Mouse (Mus musculus) frontal cortex, postnatal 36 days (tissue): ENCODE data around the gene Wbp1l.

Experiments used
- DNase-seq, 2 experiments: peaks; one replicate each; pipeline ENCODE4 v3.0.0; 2022; ENCODE audit warnings: low spot score in 2 of 2

The Wbp1l gene

DNA sequence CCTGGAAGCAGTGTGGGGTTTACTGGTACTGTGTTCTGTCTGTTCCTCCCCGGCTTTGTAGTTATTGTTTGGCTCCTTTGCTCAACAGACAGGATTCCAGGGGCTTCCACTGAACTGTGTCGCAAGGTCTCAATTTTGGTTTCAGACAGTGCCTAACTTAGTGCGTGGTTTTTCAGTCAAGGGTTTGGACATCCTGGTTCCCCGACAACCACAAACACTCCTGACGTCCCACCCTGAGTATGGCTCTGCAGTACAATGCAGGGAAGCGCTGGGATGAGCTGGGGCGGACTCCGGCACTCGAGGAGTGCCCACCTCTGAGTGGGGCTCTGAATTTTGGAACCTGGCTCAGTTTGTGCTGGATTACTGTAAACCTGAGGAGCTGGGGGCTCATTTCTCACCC, 30.9 kb downstream of the Wbp1l start:
- DNase-seq, result no peak

DNA sequence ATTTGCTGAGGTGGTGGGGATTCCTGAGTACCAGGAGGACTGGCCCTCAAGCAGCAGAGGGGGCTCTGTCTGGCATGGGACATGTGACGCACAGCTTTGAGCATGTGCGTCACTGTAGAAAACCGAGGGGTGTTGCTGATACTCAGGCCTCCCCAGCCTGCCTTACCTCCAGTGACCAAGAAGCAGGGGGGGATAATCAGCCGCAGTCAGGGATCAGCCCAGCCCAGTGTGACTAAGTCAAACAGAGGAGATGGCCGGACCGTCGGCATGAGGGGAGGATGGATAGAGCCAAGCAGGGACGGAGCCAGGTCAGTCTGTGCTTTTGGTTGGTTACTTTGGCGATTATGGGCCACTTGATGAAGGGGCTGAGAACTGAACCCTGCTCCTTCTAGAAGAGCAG, 32.8 kb downstream of the Wbp1l start:
- DNase-seq, result no peak

DNA sequence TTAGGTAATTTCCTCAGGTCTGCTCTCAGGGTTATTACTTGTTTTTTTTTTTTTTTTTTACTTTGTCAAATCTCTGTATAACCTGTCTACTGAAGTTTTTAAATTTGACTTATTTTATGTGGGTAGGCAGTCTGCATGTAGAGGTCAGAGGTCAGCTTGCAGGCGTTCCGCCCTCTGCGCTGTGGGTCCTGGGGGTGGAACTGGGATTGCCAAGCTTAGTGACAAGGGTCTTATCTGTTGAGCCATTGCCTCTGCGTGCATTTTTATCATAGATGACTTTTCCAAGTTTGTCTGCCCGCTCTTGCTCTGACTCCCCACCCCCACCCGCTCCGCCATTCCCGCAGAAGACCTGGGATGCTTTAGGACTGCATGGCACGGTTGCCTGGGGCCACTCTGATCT, 36.9 kb downstream of the Wbp1l start:
- DNase-seq, result no peak

DNA sequence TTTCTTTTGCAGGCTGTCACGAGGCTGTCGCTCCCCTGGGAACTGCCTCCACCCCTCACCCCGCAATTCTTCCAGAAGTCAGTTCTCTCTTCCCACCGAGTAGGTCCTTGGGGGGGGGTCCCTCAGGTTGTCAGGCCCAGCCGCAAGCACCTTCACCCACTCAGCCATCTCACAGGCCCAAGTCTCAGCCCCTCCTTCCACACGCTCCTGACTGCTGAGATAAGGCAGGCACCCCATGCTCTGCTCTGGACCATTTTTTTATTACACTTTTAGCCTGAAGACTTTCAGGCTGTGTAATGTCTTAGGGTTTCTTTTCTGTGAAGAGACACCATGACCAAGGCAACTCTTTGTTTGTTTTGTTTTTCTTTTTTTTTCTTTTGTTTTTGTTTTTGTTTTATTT, 38.7 kb downstream of the Wbp1l start:
- no peak for DNase-seq

DNA sequence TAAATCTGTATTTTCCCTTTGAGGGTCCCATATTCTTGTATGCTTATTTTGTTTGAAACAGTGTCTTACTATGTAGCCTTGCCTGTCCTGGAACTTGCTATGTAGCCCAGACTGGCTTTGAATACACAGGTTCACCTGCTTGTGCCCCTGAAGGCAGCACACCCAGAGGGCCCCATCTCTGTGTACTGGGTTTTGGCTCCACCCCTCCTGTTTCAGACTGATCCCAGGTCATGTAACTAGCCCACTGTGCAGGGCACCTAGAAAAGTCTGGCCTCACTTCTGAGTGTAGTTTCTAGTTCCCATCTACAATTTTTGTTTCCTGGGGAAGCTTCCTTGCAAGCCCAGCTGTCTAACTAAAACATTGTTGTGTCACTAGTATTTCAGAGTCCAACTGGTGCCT, 40.2 kb downstream of the Wbp1l start:
- no peak for DNase-seq

DNA sequence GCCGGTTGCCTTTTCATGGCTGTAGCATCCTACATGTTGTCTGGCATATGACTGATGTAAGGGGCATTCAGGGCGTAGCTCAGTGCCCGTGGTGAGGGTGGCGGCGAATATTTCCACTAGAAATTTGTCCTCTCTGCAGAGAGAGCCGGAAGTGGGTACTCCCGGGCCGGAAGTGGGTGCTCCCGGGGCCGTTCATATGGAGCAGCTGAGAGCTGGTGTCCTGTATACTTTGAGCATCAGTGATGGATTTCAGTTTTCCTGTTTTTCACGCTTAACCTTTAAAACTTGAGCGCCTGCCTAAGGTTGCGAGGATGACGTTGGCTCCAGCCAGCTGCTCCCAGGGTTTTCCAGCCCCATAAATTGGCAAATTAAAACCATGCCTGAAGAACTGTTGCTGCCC, 40.6 kb downstream of the Wbp1l start:
- DNase-seq, result no peak

DNA sequence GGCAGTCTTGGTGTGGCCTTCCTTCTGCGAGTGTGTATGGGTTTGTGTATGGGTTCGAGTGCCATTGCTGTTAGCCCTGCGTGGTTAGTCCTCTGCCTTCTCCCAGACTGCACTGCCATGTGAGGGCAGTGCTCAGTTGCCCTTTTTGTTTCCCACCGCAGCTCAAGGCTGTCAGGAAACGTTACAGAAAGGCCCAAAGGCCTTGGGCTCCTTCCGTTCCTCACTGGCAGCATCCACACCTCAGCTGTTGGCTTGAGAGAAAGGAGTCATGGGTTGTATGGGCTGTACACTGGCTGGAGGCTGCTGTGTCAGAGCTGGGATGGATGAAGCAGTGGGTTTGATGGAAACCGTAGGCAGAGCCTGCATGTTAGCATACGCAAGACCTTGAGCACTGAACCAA, 41.9 kb downstream of the Wbp1l start:
- DNase-seq, result no peak

DNA sequence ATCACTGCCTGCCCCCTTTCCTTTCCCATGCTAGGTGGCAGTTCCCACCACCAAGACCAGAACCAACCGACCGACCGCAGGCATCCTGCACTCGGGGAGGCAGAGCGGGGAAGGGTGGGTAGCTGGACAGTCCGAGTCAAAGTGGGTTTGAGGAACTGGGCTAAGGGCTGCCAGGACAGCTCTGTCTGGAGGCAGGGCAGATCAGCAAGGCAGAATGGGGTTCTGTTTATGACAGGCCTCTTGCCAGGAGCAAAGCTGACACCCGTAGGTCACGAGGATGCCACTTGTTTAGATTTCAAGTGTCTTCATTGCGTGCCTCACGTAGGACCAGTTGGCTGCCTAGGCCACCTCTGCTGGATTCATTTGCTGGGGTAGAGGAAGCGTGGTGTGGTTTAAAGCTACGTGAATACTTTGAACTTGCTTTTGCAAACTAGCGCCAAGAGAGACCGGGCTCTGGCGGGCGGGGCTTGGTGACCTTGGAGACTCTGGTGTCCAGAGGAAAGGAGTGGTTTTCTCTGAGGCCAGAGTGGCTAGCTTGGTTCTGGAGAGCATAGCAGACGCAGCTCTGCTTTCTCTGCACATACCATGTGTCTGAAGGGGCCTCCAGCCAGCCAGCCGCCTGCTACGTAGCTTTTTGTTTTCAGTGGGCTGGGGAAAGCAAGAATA, 42.7 kb downstream of the Wbp1l start:
- DNase-seq, result no peak

DNA sequence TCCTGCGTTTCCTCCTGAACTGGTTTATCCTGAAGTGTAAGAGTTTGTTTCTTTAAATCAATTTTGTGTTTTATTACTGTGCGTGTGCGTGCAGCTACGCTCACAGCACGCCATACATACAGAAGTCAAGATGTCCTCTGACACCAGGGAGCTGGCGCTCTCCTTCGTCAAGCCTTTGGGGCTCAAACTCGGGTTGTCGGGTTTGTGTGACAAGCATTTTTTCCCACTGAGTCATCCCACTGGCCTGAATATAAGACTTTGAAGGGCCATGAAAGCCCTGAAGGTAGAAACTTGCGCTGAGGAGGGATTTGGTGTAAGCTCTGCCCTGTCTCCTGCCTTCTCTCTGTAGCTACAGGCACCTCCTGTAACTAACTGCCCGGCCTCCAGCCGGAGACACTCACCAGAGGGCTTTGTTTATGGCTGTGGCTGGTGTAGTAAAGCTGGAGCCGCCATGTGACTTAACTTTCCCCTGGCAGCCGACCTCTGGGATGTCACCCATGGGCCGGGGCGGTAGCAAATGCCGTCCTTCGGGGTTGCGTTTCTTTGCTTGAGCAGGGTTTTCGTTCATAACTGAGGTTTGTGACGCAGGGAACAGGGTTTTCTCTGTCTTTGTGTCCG, 43.4 kb downstream of the Wbp1l start:
- no peak for DNase-seq

DNA sequence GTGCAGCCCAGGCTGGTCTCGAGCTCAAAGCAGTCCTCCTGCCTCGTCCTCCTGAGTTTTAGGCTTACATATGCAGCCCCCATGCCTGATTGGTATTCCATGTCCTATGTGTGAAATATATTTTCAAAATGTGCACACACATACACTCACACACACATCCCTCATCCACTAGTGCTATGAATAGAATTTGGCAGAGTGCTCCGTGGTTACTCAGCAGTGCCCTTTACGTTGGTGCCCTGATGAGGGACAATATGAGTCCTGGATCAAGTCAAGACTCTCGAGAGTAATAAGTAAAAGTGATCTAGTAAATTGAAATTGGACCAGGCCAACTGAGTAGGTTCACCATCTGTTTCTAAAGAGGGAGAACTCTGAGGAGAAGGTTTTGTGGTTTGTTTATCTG, 44.4 kb downstream of the Wbp1l start:
- DNase-seq, result no peak

DNA sequence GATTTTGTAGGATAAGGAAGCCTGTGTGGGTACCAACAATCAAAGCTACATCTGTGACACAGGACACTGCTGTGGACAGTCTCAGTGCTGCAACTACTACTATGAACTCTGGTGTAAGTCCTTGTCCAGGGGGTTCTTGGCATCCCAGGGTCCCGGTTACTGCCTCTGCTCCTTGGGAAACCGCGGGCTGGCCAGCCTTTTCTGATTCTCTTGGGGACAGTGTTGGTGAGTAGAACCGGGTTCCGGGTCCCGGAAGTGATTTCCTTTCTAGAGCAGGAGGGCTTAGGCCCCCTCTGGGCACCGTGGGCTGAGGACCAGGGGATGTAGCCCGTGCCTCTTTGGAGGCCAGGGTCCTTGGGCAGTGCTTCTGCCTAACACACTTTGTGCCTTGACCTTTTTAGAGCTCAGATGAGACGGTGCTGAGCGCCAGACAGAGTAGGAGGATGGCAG, 45.5 kb downstream of the Wbp1l start:
- no peak for DNase-seq

DNA sequence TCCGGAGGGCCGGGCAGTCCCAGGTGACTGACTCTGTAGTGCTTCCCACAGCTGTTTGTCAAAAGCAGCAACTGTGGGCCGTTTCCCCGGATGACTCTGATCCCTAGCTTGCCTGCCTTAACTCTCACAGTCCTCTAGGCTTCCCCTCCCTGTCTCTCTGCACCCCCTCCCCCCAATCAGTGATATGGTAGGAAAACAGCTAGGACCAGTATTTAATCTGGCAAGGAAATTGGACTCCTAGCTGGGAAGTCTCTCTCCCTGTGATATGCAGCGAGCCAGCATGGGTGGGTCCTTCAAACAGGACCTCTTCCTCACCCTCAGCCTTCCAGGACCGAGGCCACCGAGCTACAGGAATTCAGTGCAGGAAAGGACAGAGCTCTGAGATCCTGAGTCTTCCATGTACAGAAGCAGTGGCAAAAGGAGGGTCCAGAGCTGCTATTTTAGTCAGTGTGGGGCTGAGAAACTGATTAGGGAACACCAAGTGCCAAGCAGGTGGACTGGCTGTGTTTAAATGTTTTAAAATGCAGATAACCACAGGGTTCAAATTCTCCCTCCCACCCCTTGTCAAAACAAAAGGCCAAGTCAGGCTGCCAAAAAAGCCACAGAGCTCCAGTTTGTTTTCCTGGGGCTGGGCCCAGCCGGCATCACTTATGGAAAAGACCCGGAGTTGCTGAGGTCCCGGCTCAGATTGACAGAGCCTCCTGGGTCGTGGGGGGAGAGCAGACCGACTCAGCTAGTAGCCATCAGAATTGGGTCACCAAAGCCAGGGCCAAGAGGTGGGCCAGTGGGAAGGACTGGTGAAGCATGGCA, 46.1 kb downstream of the Wbp1l start:
- DNase-seq, result no peak

DNA sequence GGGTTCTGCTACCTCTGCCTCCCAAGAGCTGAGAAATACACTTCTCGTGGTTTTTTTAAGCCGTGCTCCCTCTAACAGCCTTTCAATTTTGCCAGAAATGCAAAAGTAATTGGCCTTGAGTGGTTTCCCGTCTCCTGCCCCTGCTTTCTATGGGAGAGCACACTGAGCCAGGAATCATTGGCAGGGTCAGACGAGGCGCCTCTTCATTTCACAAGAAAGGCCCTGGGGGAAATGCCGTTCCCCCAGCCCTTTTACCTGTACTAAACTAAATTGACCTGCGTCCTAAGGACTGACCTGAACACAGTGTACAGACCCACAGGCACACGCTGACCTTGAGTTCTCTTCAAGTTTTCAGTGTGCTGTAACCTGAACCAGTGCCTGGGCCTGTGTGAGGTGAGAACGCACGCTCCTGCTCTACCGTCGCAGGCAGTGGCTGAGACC, 47.2 kb downstream of the Wbp1l start:
- no peak for DNase-seq

DNA sequence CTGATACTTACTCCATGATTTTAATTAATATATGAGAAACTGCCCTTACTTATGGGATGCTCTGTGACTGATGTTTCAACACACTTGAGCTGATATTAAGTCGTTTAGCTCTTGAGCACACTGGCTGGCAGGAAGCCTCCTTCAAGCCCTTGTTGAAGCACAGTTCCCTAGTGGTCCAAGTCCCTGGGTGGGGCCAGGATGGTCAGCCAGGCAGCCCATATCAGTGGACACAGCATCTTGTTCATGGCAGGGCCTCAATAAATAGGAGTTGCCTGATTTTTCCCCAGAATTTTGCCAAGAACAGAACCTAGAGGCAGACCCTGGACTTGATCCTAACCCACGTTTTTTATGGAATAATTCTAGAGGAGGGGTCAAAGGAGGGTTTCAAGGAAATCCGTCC, 48.4 kb downstream of the Wbp1l start:
- no peak for DNase-seq

DNA sequence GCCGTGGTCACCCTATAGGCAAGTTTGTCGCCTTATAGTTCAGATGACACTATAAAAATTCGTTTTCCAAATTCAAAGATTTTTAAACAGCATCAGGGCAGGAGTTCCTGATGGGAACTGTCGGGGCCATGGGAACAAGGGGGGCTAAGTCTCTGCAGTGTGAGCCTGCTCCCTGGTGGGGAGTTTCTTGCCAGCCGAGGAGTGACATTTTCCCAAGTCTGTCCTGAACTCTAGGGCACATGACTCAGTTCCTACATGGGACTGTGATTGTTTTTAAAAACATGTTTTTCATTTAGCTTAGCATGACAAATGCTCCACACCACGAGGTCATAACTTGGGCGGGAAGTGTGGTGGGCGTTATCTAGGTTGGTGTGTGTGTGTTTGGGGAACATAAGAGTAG, 49.0 kb downstream of the Wbp1l start:
- no peak for DNase-seq

DNA sequence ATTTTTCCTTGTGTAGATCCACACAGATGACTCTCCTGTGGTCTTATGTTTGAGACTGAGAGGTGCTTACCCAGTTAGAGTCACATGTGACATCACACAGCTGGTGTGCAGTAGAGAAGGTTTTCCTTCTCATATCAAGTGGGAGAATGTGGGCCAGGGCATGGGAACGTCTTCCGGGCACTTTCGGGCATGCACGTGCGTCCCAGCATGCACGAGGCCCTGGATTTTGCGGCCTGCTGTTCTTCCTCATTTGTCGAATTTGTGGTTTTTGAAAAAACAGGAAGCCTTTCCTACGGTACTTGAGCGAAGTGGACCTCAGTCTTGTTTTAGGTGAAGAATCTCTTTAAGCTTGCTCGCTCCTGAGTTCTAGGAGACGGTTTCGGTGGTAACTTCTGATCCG, 49.7 kb downstream of the Wbp1l start:
- no peak for DNase-seq

DNA sequence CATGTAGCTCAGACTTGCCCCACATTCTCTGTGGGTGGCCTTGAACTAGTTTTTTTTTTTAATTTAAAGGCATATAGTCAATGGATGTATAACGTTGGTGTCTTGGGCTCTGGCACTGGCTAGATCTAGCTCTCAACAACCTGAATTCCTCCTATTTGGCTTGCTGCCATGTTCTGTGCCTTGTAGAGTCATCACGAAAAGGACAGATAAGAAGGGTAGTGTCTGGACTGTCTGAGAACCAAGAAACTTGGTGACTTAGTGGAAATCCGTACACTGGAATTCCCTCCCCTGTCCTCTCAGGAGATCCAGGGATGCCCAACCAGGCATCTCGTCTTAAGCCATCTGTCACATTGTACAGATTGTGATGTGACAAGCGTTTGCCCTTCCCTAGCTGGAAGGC, 54.3 kb downstream of the Wbp1l start:
- DNase-seq, result no peak

DNA sequence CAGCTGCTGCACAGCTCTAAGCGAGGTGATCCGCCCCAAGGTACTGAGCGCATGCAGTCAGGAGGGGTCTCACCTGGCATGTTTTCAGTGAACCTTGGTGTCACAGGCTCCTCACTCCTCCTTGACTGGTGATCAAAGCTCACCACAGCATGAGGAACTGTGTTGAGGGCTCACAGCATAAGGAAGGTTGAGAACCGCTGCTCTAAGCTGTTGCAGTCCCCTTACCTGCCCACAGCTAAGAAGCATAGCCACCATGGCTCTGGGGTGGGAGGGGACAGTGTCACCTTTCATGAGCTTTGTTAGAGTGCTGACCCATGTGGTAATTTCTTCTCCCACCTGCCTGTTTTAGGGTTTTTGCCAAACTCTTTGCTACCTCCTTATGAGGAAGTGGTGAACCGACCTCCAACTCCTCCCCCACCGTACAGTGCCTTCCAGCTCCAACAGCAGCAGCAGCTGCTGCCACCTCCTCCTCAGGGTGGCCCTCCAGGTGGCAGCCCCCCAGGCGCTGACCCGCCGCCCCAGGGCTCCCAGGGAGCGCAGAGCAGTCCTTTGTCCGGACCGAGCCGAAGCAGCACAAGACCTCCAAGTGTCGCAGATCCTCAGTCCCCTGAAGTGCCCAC, 54.8 kb downstream of the Wbp1l start:
- no peak for DNase-seq

DNA sequence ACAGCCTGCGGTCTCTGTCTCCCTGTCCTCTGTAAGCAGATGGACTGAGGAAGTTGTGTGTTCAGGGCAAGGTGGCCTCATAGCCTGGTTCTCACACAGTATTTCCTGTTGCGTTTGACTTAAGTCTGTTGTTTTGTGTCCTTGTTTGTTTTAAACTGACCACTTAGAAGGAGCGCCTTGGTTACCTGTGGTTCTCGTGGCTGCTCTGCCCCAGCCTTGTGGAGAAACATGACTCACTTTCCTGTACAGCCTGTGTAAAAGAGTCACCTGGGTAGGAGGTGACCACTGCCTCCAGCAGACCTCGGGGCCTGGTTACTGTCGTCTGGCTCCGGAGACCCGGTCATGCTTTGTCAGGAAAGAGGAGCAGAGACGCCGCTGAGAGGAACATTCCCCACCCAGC, 56.7 kb downstream of the Wbp1l start:
- no peak for DNase-seq

DNA sequence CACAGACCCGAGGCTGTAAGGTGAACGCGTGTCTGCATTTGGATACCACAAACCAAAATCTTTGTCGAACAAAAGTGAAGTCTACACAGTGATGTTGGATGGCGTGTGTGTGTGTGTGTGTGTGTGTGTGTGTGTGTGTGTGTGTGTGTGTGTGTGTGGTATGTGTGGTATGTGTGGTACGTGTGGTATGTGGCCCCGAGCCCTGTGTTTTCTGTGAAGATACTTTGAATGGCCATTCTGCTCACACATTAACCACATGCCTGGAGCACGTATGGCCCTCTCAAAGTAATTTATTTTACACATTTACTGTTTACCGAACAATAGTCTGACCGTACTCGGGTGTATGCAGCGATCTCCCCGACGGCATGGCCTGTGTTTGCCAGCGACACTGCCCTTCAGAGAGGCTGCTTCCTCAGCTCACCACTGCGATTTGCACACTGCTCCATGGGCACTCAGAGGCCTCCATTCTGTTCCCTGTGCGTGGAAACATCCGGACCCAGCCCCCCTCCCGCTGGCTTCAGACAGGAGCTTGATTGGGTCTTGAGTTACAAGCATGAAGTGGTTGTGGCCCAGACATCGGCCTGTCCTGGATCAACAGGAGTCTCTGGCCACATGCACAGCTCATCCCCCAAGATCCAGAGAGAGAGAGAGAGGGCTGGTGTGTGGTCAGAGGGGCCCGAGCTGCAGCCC, 57.4 kb downstream of the Wbp1l start:
- no peak for DNase-seq

DNA sequence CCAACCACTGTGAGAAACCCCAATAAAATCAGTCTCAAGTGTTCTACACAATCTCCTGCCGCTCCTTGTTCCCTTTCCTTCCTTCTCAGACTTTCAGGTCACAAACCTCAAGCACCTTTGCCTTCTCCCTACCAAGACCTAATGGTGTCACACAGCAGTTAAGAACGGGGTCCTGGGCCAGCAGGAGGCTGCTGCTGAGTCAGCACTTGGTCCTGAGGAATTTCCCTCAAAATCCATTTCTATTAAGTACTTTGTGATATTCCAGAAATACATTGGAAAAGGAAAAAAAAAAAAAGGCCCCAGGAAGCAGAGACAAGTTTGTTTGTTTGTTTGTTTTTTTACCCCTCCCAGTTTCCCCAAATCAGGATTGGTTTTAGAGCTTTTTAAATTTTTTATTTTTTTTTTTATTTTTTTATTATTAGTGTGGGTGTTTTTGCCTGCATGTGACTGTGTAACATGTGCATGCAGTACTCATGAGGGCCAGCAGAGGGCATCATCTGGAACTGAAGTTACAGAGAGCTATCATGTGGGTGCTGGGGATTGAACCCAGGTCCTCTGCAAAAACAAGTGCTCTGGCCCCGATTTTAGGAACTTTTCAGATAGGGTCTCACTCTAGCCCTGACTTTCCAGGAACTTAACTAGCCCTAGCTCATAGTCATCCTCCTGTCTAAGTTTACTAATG, 58.6 kb downstream of the Wbp1l start:
- DNase-seq, result no peak
